Comparison of ENCODE assay signal across 10 mouse cellular contexts in the genomic region with DNA sequence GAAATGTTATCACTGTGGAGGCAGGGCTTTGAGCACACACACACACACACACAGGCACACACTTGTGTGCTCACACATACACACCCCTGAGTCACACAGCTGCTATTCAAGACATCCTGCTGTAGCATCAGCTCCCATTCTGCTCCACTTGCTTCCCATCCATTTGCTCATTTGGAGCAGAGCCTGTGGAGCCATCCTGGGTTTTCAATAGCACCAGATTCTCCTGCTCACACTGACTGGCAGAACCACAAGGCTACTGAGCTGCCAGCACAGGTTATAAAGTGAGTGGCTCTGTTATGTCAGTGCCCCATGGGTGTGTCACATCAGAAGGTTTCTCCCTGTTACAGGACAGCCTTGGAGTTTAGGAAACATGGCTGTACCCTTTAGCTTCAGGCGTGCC.
A peak's percentile ranks its signal among the peaks of the same experiment; 100 is the strongest.
DNase-seq lines count a peak whose midpoint lies in the region; ATAC-seq lines count a peak whose summit lies in the region.
"Had no signal": no experiment of that assay in that cellular context is flagged by ENCODE, and none has a peak within 500 bp of the region (broad histone marks: within the 10 kb centered on the region; RNA-seq: fewer than 3 reads in every experiment).

No protein-coding gene starts in this region.

- ATAC-seq in intestine, embryonic 14.5 days (replicated peaks; ENCODE audit: low FRiP score, low TSS enrichment, low read depth), result no peak
- no peak for ATAC-seq in intestine, embryonic 15.5 days
- 0 out of 2 replicates have a peak, but pooled peaks have one; percentile 39 for ATAC-seq in hindbrain, embryonic 11.5 days (ENCODE audit: low FRiP score)
- peak; percentile 29 for ATAC-seq in midbrain, embryonic 13.5 days
- ATAC-seq in kidney, embryonic 16.5 days (ENCODE audit: low FRiP score, low TSS enrichment), result no peak
- no peak for ATAC-seq in erythroblast, adult 5-6 weeks (replicated peaks; ENCODE audit: low FRiP score, poor library complexity, severe bottlenecking)
- ATAC-seq: lung, postnatal 0 days had no signal

- no peaks in the 10 kb centered on the region; the same call in 1 of the 2 replicates for H3K4me1 ChIP-seq in intestine, embryonic 14.5 days (replicated peaks; ENCODE audit: control insufficient read depth, insufficient read depth, low read length)
- H3K4me1 ChIP-seq in intestine, embryonic 15.5 days (replicated peaks), result 0 out of 2 replicates have a peak, but pooled peaks cover 2% of the 10 kb centered on the region
- H3K4me1 ChIP-seq in hindbrain, embryonic 11.5 days (replicated peaks; ENCODE audit: control insufficient read depth, insufficient read depth, low read length), result 0 out of 2 replicates have a peak, but pooled peaks cover 3% of the 10 kb centered on the region
- H3K4me1 ChIP-seq in midbrain, embryonic 13.5 days (replicated peaks), result peaks cover 26% of the 10 kb centered on the region
- peaks cover 7% of the 10 kb centered on the region; the same call in 1 of the 2 replicates for H3K4me1 ChIP-seq in kidney, embryonic 16.5 days (ENCODE audit: insufficient read depth, low read length)

- no peaks in the 10 kb centered on the region for H3K9me3 ChIP-seq in intestine, embryonic 14.5 days (ENCODE audit: control insufficient read depth, low read length)
- H3K9me3 ChIP-seq in intestine, embryonic 15.5 days, result no peaks in the 10 kb centered on the region
- no peaks in the 10 kb centered on the region for H3K9me3 ChIP-seq in hindbrain, embryonic 11.5 days (ENCODE audit: control insufficient read depth, low read length)
- H3K9me3 ChIP-seq in midbrain, embryonic 13.5 days, result no peaks in the 10 kb centered on the region
- H3K9me3 ChIP-seq in kidney, embryonic 16.5 days (ENCODE audit: low read length), result 0 out of 2 replicates have a peak, but pooled peaks cover 5% of the 10 kb centered on the region

- no peak overlapping the region for H3K4me2 ChIP-seq in intestine, embryonic 14.5 days (ENCODE audit: low read length)
- H3K4me2 ChIP-seq in intestine, embryonic 15.5 days (replicated peaks), result no peak overlapping the region
- no peak overlapping the region for H3K4me2 ChIP-seq in hindbrain, embryonic 11.5 days (replicated peaks; ENCODE audit: low read depth, low read length)
- H3K4me2 ChIP-seq in midbrain, embryonic 13.5 days (replicated peaks), result 0 out of 2 replicates have a peak overlapping the region, but pooled peaks have one; percentile 22
- H3K4me2 ChIP-seq in kidney, embryonic 16.5 days (replicated peaks; ENCODE audit: low read depth, low read length), result no peak overlapping the region

- no peak for DNase-seq in intestine, embryonic 14.5 days (ENCODE audit: low spot score)
- peak; percentile 73 for DNase-seq in cerebellum, adult 9-10 months
- DNase-seq in hindbrain, embryonic 11.5 days (ENCODE audit: low spot score), result peak; percentile 24
- DNase-seq in adrenal gland, postnatal 14 days, result no peak
- DNase-seq: heart, postnatal 10 days had no signal

- WGBS in intestine, embryonic 14.5 days, result 53% methylated on average over 1 of the region's 1 CpGs
- 69% methylated on average over 1 of the region's 1 CpGs for WGBS in intestine, embryonic 15.5 days
- 65% methylated on average over 1 of the region's 1 CpGs for WGBS in hindbrain, embryonic 11.5 days
- 67% methylated on average over 1 of the region's 1 CpGs for WGBS in midbrain, embryonic 13.5 days
- 73% methylated on average over 1 of the region's 1 CpGs for WGBS in kidney, embryonic 16.5 days

- H3K4me3 ChIP-seq in intestine, embryonic 14.5 days (ENCODE audit: low read depth, low read length), result no peak overlapping the region
- H3K4me3 ChIP-seq in intestine, embryonic 15.5 days (replicated peaks), result no peak overlapping the region
- no peak overlapping the region for H3K4me3 ChIP-seq in hindbrain, embryonic 11.5 days (ENCODE audit: low read depth, low read length)
- no peak overlapping the region for H3K4me3 ChIP-seq in midbrain, embryonic 13.5 days (replicated peaks)
- H3K4me3 ChIP-seq in kidney, embryonic 16.5 days (ENCODE audit: low read length), result no peak overlapping the region

- H3K27me3 ChIP-seq in intestine, embryonic 14.5 days (replicated peaks; ENCODE audit: control insufficient read depth, insufficient read depth, low read length), result no peaks in the 10 kb centered on the region
- H3K27me3 ChIP-seq in intestine, embryonic 15.5 days (replicated peaks), result no peaks in the 10 kb centered on the region
- H3K27me3 ChIP-seq in hindbrain, embryonic 11.5 days (ENCODE audit: control insufficient read depth, insufficient read depth, low read length), result no peaks in the 10 kb centered on the region
- no peaks in the 10 kb centered on the region for H3K27me3 ChIP-seq in midbrain, embryonic 13.5 days
- no peaks in the 10 kb centered on the region for H3K27me3 ChIP-seq in kidney, embryonic 16.5 days (ENCODE audit: insufficient read depth, low read length)

- H3K27ac ChIP-seq in intestine, embryonic 14.5 days (ENCODE audit: low read depth), result peak overlapping the region; percentile 2; the same call in 1 of the 2 replicates
- no peak overlapping the region for H3K27ac ChIP-seq in intestine, embryonic 15.5 days
- H3K27ac ChIP-seq in hindbrain, embryonic 11.5 days (ENCODE audit: low read depth, low read length), result peak overlapping the region; percentile 4; the same call in 1 of the 2 replicates
- peak overlapping the region; percentile 82 for H3K27ac ChIP-seq in midbrain, embryonic 13.5 days
- no peak overlapping the region for H3K27ac ChIP-seq in kidney, embryonic 16.5 days (ENCODE audit: low read length)

- H3K9ac ChIP-seq in intestine, embryonic 14.5 days (ENCODE audit: low read length), result no peak overlapping the region
- no peak overlapping the region for H3K9ac ChIP-seq in intestine, embryonic 15.5 days
- no peak overlapping the region for H3K9ac ChIP-seq in hindbrain, embryonic 11.5 days (ENCODE audit: low read depth, low read length)
- H3K9ac ChIP-seq in midbrain, embryonic 13.5 days (replicated peaks), result no peak overlapping the region
- no peak overlapping the region for H3K9ac ChIP-seq in kidney, embryonic 16.5 days (replicated peaks; ENCODE audit: low read length)

- no peaks in the 10 kb centered on the region for H3K36me3 ChIP-seq in intestine, embryonic 14.5 days (ENCODE audit: control insufficient read depth, insufficient read depth, low read length)
- H3K36me3 ChIP-seq in intestine, embryonic 15.5 days, result no peaks in the 10 kb centered on the region
- no peaks in the 10 kb centered on the region for H3K36me3 ChIP-seq in hindbrain, embryonic 11.5 days (ENCODE audit: control insufficient read depth, insufficient read depth, low read length)
- H3K36me3 ChIP-seq in midbrain, embryonic 13.5 days, result no peaks in the 10 kb centered on the region
- no peaks in the 10 kb centered on the region for H3K36me3 ChIP-seq in kidney, embryonic 16.5 days (ENCODE audit: insufficient read depth, low read length)

Comparison
In these comparisons a context has a peak if more than half of its experiments do, and no peak if none do; other contexts are left out.
1. H3K27ac ChIP-seq: peak in intestine, embryonic 14.5 days (single experiment), hindbrain, embryonic 11.5 days (single experiment) and midbrain, embryonic 13.5 days (single experiment); none in intestine, embryonic 15.5 days (single experiment) and kidney, embryonic 16.5 days (single experiment).
2. ATAC-seq: peak in hindbrain, embryonic 11.5 days (single experiment) and midbrain, embryonic 13.5 days (single experiment); none in intestine, embryonic 14.5 days (single experiment), intestine, embryonic 15.5 days (single experiment), kidney, embryonic 16.5 days (single experiment) and erythroblast, adult 5-6 weeks (single experiment).
3. DNase-seq: peak in cerebellum, adult 9-10 months (single experiment) and hindbrain, embryonic 11.5 days (single experiment); none in intestine, embryonic 14.5 days (single experiment) and adrenal gland, postnatal 14 days (single experiment).